Comparison of ENCODE assay signal across 24 mouse cellular contexts in genomic region chr2:145788562-145789346, GRCm38 (mm10).
A peak's percentile ranks its signal among the peaks of the same experiment; 100 is the strongest.
DNase-seq lines count a peak whose midpoint lies in the region; ATAC-seq and TF ChIP-seq lines count a peak whose summit lies in the region.
"Had no signal": no experiment of that assay in that cellular context is flagged by ENCODE, and none has a peak within 500 bp of the region (broad histone marks: within the 10 kb centered on the region; RNA-seq: fewer than 3 reads in every experiment).

No protein-coding gene starts in this region.

- H3K4me1 ChIP-seq in kidney, embryonic 14.5 days (ENCODE audit: control insufficient read depth, insufficient read depth, low read length): peaks cover 28% of the 10 kb centered on the region
- peaks cover 27% of the 10 kb centered on the region for H3K4me1 ChIP-seq in kidney, postnatal 0 days (replicated peaks; ENCODE audit: insufficient read depth, low read length)

- peak overlapping the region; percentile 96; the same call in 1 of the 2 replicates for H3K27ac ChIP-seq in kidney, embryonic 14.5 days (ENCODE audit: low read depth, low read length)
- peak overlapping the region; percentile 26 for H3K27ac ChIP-seq in kidney, postnatal 0 days
- H3K27ac ChIP-seq: forebrain, embryonic 10.5 days; forebrain, embryonic 13.5 days; hindbrain, embryonic 10.5 days; hindbrain, embryonic 13.5 days had no signal

- no peak for ATAC-seq in kidney, embryonic 14.5 days (ENCODE audit: low FRiP score, low TSS enrichment)
- ATAC-seq in kidney, postnatal 0 days (replicated peaks; ENCODE audit: low FRiP score, low read depth): no peak
- ATAC-seq in granulocyte monocyte progenitor cell, adult 5-6 weeks (replicated peaks; ENCODE audit: poor library complexity, severe bottlenecking): no peak
- ATAC-seq: CD4-positive, CD25-positive, alpha-beta regulatory T cell, adult 4 months; forebrain, embryonic 13.5 days; forebrain, embryonic 16.5 days; hindbrain, embryonic 16.5 days had no signal

- no peak overlapping the region for H3K4me2 ChIP-seq in kidney, embryonic 14.5 days (replicated peaks; ENCODE audit: low read depth, low read length)
- H3K4me2 ChIP-seq in kidney, postnatal 0 days (ENCODE audit: low read length): no peak overlapping the region
- H3K4me2 ChIP-seq: forebrain, embryonic 13.5 days; hindbrain, embryonic 13.5 days had no signal

- TF ChIP-seq CTCF in kidney, postnatal 0 days (IDR thresholded peaks at IDR 0.05; ENCODE audit: low read depth): no peak

- DNase-seq in kidney, adult 8-10 months: peak; percentile 48 to 65
- no peak for DNase-seq in kidney, postnatal 10 days
- DNase-seq in R1 (ENCODE audit: low read depth, low spot score): peak; percentile 54
- DNase-seq in kidney, postnatal 0 days (ENCODE audit: low spot score): no peak
- no peak for DNase-seq in adrenal gland, adult 2 months
- no peak for DNase-seq in thymus, postnatal 0 days (ENCODE audit: low spot score)
- DNase-seq: adrenal gland, adult 8-10 months; adrenal gland, postnatal 25 days; cerebellum, adult 11-12 months; cerebellum, adult 8-10 months; cerebellum, postnatal 14 days; gastrocnemius, postnatal 10 days; gastrocnemius, postnatal 36 days; heart, adult 11 months; heart, postnatal 36 days had no signal

- H3K9ac ChIP-seq in kidney, embryonic 14.5 days (ENCODE audit: low read depth, low read length): no peak overlapping the region
- no peak overlapping the region for H3K9ac ChIP-seq in kidney, postnatal 0 days (ENCODE audit: low read depth, low read length)
- H3K9ac ChIP-seq: forebrain, embryonic 13.5 days; hindbrain, embryonic 13.5 days had no signal

- no peaks in the 10 kb centered on the region for H3K27me3 ChIP-seq in kidney, embryonic 14.5 days (ENCODE audit: control insufficient read depth, insufficient read depth, low read length)
- H3K27me3 ChIP-seq in kidney, postnatal 0 days (ENCODE audit: insufficient read depth, low read length): no peaks in the 10 kb centered on the region
- H3K27me3 ChIP-seq: forebrain, embryonic 13.5 days; hindbrain, embryonic 13.5 days had no signal

- H3K36me3 ChIP-seq in kidney, embryonic 14.5 days (ENCODE audit: control insufficient read depth, insufficient read depth, low read length): 0 out of 2 replicates have a peak, but pooled peaks cover 2% of the 10 kb centered on the region
- H3K36me3 ChIP-seq in kidney, postnatal 0 days (ENCODE audit: insufficient read depth, low read length): peaks cover 9% of the 10 kb centered on the region; the same call in 1 of the 2 replicates
- H3K36me3 ChIP-seq: forebrain, embryonic 10.5 days; hindbrain, embryonic 10.5 days; hindbrain, embryonic 13.5 days had no signal

- no peaks in the 10 kb centered on the region for H3K9me3 ChIP-seq in kidney, embryonic 14.5 days (ENCODE audit: control insufficient read depth, low read length)
- H3K9me3 ChIP-seq in kidney, postnatal 0 days (replicated peaks; ENCODE audit: low read length): no peaks in the 10 kb centered on the region
- H3K9me3 ChIP-seq: forebrain, embryonic 10.5 days; forebrain, embryonic 13.5 days; hindbrain, embryonic 10.5 days; hindbrain, embryonic 13.5 days had no signal

- H3K4me3 ChIP-seq in kidney, embryonic 14.5 days (ENCODE audit: low read length): no peak overlapping the region
- no peak overlapping the region for H3K4me3 ChIP-seq in kidney, postnatal 0 days (replicated peaks; ENCODE audit: low read depth, low read length)
- H3K4me3 ChIP-seq: forebrain, embryonic 10.5 days; forebrain, embryonic 13.5 days; hindbrain, embryonic 10.5 days; hindbrain, embryonic 13.5 days had no signal

- WGBS in kidney, embryonic 14.5 days: 84% methylated on average over 3 of the region's 3 CpGs
- WGBS in kidney, postnatal 0 days: 84% methylated on average over 3 of the region's 3 CpGs

Comparison
In these comparisons a context has a peak if more than half of its experiments do, and no peak if none do; other contexts are left out.
1. DNase-seq: peak in kidney, adult 8-10 months (2 of 2) and R1 (single experiment); none in kidney, postnatal 10 days (single experiment), kidney, postnatal 0 days (single experiment), adrenal gland, adult 2 months (single experiment) and thymus, postnatal 0 days (single experiment).